Mouse (Mus musculus): ENCODE results near the gene Mrpl4. TPM values are rescaled to one million over a fixed set of nuclear protein-coding genes. Genes with fewer than 3 reads are reported as not detected.

Mrpl4 gene
- total and polyA plus RNA-seq, 2 experiments from 2014 or later, result 59.9 to 101 TPM

- Histone ChIP-seq H3K9ac (no peak overlapping the region), H3K27me3 (ENCODE audit: insufficient read depth, low read length) (peaks cover 18% of the 10 kb centered on the region; the same call in 1 of the 2 replicates), H3K27ac (ENCODE audit: low read depth, low read length) (no peak overlapping the region), H3K4me2 (ENCODE audit: low read depth) (no peak overlapping the region), H3K36me3 (ENCODE audit: insufficient read depth) (peaks cover 23% of the 10 kb centered on the region), H3K9me3 (ENCODE audit: low read length) (no peaks in the 10 kb centered on the region), H3K4me1 (ENCODE audit: insufficient read depth) (no peaks in the 10 kb centered on the region), H3K4me3 (ENCODE audit: low read depth, low read length) (no peak overlapping the region)
- WGBS, result 68% methylated on average over 5 of the region's 5 CpGs
- no peak for TF ChIP-seq CTCF (IDR thresholded peaks at IDR 0.05; ENCODE audit: low read depth)
- ATAC-seq (no peak), DNase-seq (no peak)
These were observed 9.3 kb downstream of the Mrpl4 start for GRCm38 (mm10) chr9:21011846-21012312.

- ATAC-seq (no peak), DNase-seq (no peak)
- no peak overlapping the region for H3K4me3 ChIP-seq (ENCODE audit: low read depth, low read length)
- no peak overlapping the region for H3K27ac ChIP-seq (ENCODE audit: low read depth, low read length)
- TF ChIP-seq CTCF (IDR thresholded peaks at IDR 0.05; ENCODE audit: low read depth), result no peak
- WGBS, result 56% methylated on average over 1 of the region's 1 CpGs
- H3K27me3 ChIP-seq (ENCODE audit: insufficient read depth, low read length), result peaks cover 23% of the 10 kb centered on the region
- H3K4me2 ChIP-seq (ENCODE audit: low read depth), result no peak overlapping the region
- H3K36me3 ChIP-seq (ENCODE audit: insufficient read depth), result peaks cover 18% of the 10 kb centered on the region
- H3K4me1 ChIP-seq (ENCODE audit: insufficient read depth), result no peaks in the 10 kb centered on the region
- H3K9ac ChIP-seq, result no peak overlapping the region
- H3K9me3 ChIP-seq (ENCODE audit: low read length), result no peaks in the 10 kb centered on the region
These were observed 9.8 kb downstream of the Mrpl4 start for GRCm38 (mm10) chr9:21012368-21012767.

GRCm38 (mm10) chr9:21014691-21015570, 12.4 kb downstream of the Mrpl4 start:
- Histone ChIP-seq H3K9ac (no peak overlapping the region), H3K4me3 (ENCODE audit: low read depth, low read length) (no peak overlapping the region), H3K9me3 (ENCODE audit: low read length) (no peaks in the 10 kb centered on the region), H3K36me3 (ENCODE audit: insufficient read depth) (no peaks in the 10 kb centered on the region), H3K4me2 (ENCODE audit: low read depth) (peak overlapping the region; percentile 31), H3K27me3 (ENCODE audit: insufficient read depth, low read length) (peaks cover 27% of the 10 kb centered on the region), H3K4me1 (ENCODE audit: insufficient read depth) (no peaks in the 10 kb centered on the region), H3K27ac (ENCODE audit: low read depth, low read length) (no peak overlapping the region)
- WGBS, result 4% methylated on average over 29 of the region's 29 CpGs
- no peak for TF ChIP-seq CTCF (IDR thresholded peaks at IDR 0.05; ENCODE audit: low read depth)
- no peak for DNase-seq
- no peak for ATAC-seq

GRCm38 (mm10) chr9:21015571-21016130, 13.1 kb downstream of the Mrpl4 start, which contains the start of gene Icam1:
Gene Icam1, plus strand, starts transcription at chr9:21015985.
- H3K4me2 ChIP-seq (ENCODE audit: low read depth), result peak within 1 kb of the TSS; percentile 31
- no peak within 1 kb of the TSS for H3K27ac ChIP-seq (ENCODE audit: low read depth, low read length)
- peaks cover 27% of the 10 kb centered on the region for H3K27me3 ChIP-seq (ENCODE audit: insufficient read depth, low read length)
- H3K4me1 ChIP-seq (ENCODE audit: insufficient read depth), result no peaks in the 10 kb centered on the region
- ATAC-seq, result no peak
- H3K4me3 ChIP-seq (ENCODE audit: low read depth, low read length), result no peak within 1 kb of the TSS; the same call in 1 of the 2 replicates
- WGBS, result under 1% methylated on average over 28 of the region's 30 CpGs
- no peak for TF ChIP-seq CTCF (IDR thresholded peaks at IDR 0.05; ENCODE audit: low read depth)
- no peaks in the 10 kb centered on the region for H3K9me3 ChIP-seq (ENCODE audit: low read length)
- no peaks in the 10 kb centered on the region for H3K36me3 ChIP-seq (ENCODE audit: insufficient read depth)
- DNase-seq, result no peak
- H3K9ac ChIP-seq, result no peak within 1 kb of the TSS

DNA sequence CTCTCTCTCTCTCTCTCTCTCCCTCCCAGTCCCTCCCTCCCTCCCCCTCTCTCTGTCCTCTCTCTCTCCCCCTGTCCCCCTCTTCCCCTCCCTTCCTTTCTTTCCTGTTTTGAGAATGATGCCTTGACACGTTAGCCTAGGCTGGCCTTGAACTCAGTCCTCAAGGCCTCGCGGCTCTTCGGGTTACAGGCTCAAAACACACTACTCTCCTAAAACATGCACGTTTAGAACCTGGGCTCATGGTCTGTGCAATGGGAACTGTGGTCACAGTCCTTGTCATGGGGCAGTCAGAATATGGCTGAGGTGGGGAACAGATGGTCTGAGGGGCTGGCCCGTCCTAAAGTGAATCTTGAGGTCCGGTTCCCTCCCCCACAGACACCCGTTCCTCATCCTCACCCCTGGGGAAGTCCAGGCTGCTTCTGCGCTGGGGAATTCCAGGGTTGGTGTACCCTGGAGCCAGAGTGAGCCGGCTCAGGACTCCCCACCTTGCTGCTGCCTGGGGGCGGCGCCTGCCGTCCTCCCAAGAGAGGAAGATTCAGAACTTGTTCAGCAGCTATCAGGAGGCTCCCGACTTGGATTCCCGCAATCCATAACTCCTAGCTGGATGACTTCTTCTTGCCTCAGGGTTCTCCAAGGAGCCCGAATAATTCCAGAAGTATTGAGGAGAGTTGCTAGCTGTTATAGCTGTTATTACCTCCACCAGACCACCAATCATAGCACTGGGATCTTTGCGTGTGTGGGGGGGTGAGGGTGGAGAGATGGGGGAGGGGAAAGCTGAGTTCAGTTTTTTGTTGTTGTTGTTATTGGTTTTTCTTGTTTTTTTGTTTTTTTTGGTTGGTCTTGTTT, 14.0 kb downstream of the Mrpl4 start:
- no peaks in the 10 kb centered on the region for H3K4me1 ChIP-seq (ENCODE audit: insufficient read depth)
- H3K27ac ChIP-seq (ENCODE audit: low read depth, low read length), result no peak overlapping the region
- WGBS, result 9% methylated on average over 17 of the region's 17 CpGs
- no peak overlapping the region for H3K9ac ChIP-seq
- no peaks in the 10 kb centered on the region for H3K36me3 ChIP-seq (ENCODE audit: insufficient read depth)
- H3K4me2 ChIP-seq (ENCODE audit: low read depth), result no peak overlapping the region
- no peaks in the 10 kb centered on the region for H3K9me3 ChIP-seq (ENCODE audit: low read length)
- TF ChIP-seq CTCF (IDR thresholded peaks at IDR 0.05; ENCODE audit: low read depth), result no peak
- H3K27me3 ChIP-seq (ENCODE audit: insufficient read depth, low read length), result peaks cover 27% of the 10 kb centered on the region
- ATAC-seq (no peak), DNase-seq (no peak)
- no peak overlapping the region; the same call in 1 of the 2 replicates for H3K4me3 ChIP-seq (ENCODE audit: low read depth, low read length)

- no peaks in the 10 kb centered on the region for H3K4me1 ChIP-seq (ENCODE audit: insufficient read depth)
- no peak overlapping the region for H3K27ac ChIP-seq (ENCODE audit: low read depth, low read length)
- DNase-seq (no peak), ATAC-seq (no peak)
- WGBS, result 42% methylated on average over 4 of the region's 4 CpGs
- H3K4me3 ChIP-seq (ENCODE audit: low read depth, low read length), result no peak overlapping the region
- H3K27me3 ChIP-seq (ENCODE audit: insufficient read depth, low read length), result peaks cover 27% of the 10 kb centered on the region
- no peaks in the 10 kb centered on the region for H3K9me3 ChIP-seq (ENCODE audit: low read length)
- no peak overlapping the region for H3K9ac ChIP-seq
- no peak overlapping the region for H3K4me2 ChIP-seq (ENCODE audit: low read depth)
- H3K36me3 ChIP-seq (ENCODE audit: insufficient read depth), result no peaks in the 10 kb centered on the region
- TF ChIP-seq CTCF (IDR thresholded peaks at IDR 0.05; ENCODE audit: low read depth), result no peak
These were observed 14.6 kb downstream of the Mrpl4 start for GRCm38 (mm10) chr9:21017177-21017575.
